Mouse (Mus musculus): Measurements from ENCODE around the gene Scarb1. TPM values are rescaled to one million over a fixed set of nuclear protein-coding genes. Genes with fewer than 3 reads are reported as not detected.

Scarb1 gene
- polyA plus RNA-seq, 1 experiment: 76.0 TPM

- Histone ChIP-seq H3K27ac (ENCODE audit: insufficient read depth, low read length) (no peak overlapping the region), H3K27me3 (ENCODE audit: control insufficient read depth, insufficient read depth, low read length) (no peaks in the 10 kb centered on the region), H3K4me1 (ENCODE audit: control insufficient read depth, insufficient read depth, insufficient read length) (no peaks in the 10 kb centered on the region), H3K36me3 (ENCODE audit: control insufficient read depth, insufficient read depth, low read length) (no peaks in the 10 kb centered on the region), H3K4me3 (ENCODE audit: extremely low read depth, insufficient read depth, insufficient read length) (no peak overlapping the region)
- 86% methylated on average over 7 of the region's 7 CpGs for WGBS
- TF ChIP-seq CTCF (IDR thresholded peaks at IDR 0.05; ENCODE audit: extremely low read depth, insufficient read depth, insufficient read length, insufficient replicate concordance): no peak
- TF ChIP-seq POLR2A (IDR thresholded peaks at IDR 0.05; ENCODE audit: low read depth, low read length): no peak
- no peak for DNase-seq (ENCODE audit: low read depth in 1 of 2, low spot score in 2 of 2)
These were observed 23.6 kb downstream of the Scarb1 start for GRCm38 (mm10) chr5:125317296-125317695.

GRCm38 (mm10) chr5:125316771-125317170, 24.1 kb downstream of the Scarb1 start:
- Histone ChIP-seq H3K4me1 (ENCODE audit: control insufficient read depth, insufficient read depth, insufficient read length) (no peaks in the 10 kb centered on the region), H3K27me3 (ENCODE audit: control insufficient read depth, insufficient read depth, low read length) (no peaks in the 10 kb centered on the region), H3K27ac (ENCODE audit: insufficient read depth, low read length) (no peak overlapping the region), H3K36me3 (ENCODE audit: control insufficient read depth, insufficient read depth, low read length) (no peaks in the 10 kb centered on the region), H3K4me3 (ENCODE audit: extremely low read depth, insufficient read depth, insufficient read length) (no peak overlapping the region)
- DNase-seq (ENCODE audit: low read depth in 1 of 2, low spot score in 2 of 2): no peak
- 24% methylated on average over 2 of the region's 2 CpGs for WGBS
- no peak for TF ChIP-seq POLR2A (IDR thresholded peaks at IDR 0.05; ENCODE audit: low read depth, low read length)
- TF ChIP-seq CTCF (IDR thresholded peaks at IDR 0.05; ENCODE audit: extremely low read depth, insufficient read depth, insufficient read length, insufficient replicate concordance): no peak

GRCm38 (mm10) chr5:125315110-125315509, 25.8 kb downstream of the Scarb1 start:
- Histone ChIP-seq H3K4me1 (ENCODE audit: control insufficient read depth, insufficient read depth, insufficient read length) (no peaks in the 10 kb centered on the region), H3K27ac (ENCODE audit: insufficient read depth, low read length) (no peak overlapping the region), H3K27me3 (ENCODE audit: control insufficient read depth, insufficient read depth, low read length) (no peaks in the 10 kb centered on the region), H3K4me3 (ENCODE audit: extremely low read depth, insufficient read depth, insufficient read length) (no peak overlapping the region), H3K36me3 (ENCODE audit: control insufficient read depth, insufficient read depth, low read length) (no peaks in the 10 kb centered on the region)
- WGBS: 74% methylated on average over 1 of the region's 1 CpGs
- TF ChIP-seq CTCF (IDR thresholded peaks at IDR 0.05; ENCODE audit: extremely low read depth, insufficient read depth, insufficient read length, insufficient replicate concordance) (no peak), POLR2A (IDR thresholded peaks at IDR 0.05; ENCODE audit: low read depth, low read length) (no peak)
- no peak for DNase-seq (ENCODE audit: low read depth in 1 of 2, low spot score in 2 of 2)

- 78% methylated on average over 11 of the region's 11 CpGs for WGBS
- no peaks in the 10 kb centered on the region for H3K36me3 ChIP-seq (ENCODE audit: control insufficient read depth, insufficient read depth, low read length)
- no peak overlapping the region for H3K27ac ChIP-seq (ENCODE audit: insufficient read depth, low read length)
These were observed 26.9 kb downstream of the Scarb1 start for GRCm38 (mm10) chr5:125313991-125314390.

GRCm38 (mm10) chr5:125312970-125313597, 27.8 kb downstream of the Scarb1 start:
- Histone ChIP-seq H3K36me3 (ENCODE audit: control insufficient read depth, insufficient read depth, low read length) (no peaks in the 10 kb centered on the region), H3K4me1 (ENCODE audit: control insufficient read depth, insufficient read depth, insufficient read length) (no peaks in the 10 kb centered on the region), H3K27ac (ENCODE audit: insufficient read depth, low read length) (no peak overlapping the region), H3K27me3 (ENCODE audit: control insufficient read depth, insufficient read depth, low read length) (no peaks in the 10 kb centered on the region), H3K4me3 (ENCODE audit: extremely low read depth, insufficient read depth, insufficient read length) (no peak overlapping the region)
- TF ChIP-seq POLR2A (IDR thresholded peaks at IDR 0.05; ENCODE audit: low read depth, low read length): no peak
- TF ChIP-seq CTCF (IDR thresholded peaks at IDR 0.05; ENCODE audit: extremely low read depth, insufficient read depth, insufficient read length, insufficient replicate concordance): no peak
- DNase-seq (ENCODE audit: low read depth in 1 of 2, low spot score in 2 of 2): no peak
- 84% methylated on average over 13 of the region's 13 CpGs for WGBS

More at GRCm38 (mm10) chr5:125313991-125314390, 26.9 kb downstream of the Scarb1 start:
- Histone ChIP-seq H3K27me3 (ENCODE audit: control insufficient read depth, insufficient read depth, low read length) (no peaks in the 10 kb centered on the region), H3K4me3 (ENCODE audit: extremely low read depth, insufficient read depth, insufficient read length) (no peak overlapping the region), H3K4me1 (ENCODE audit: control insufficient read depth, insufficient read depth, insufficient read length) (no peaks in the 10 kb centered on the region)
- no peak for DNase-seq (ENCODE audit: low read depth in 1 of 2, low spot score in 2 of 2)
- TF ChIP-seq POLR2A (IDR thresholded peaks at IDR 0.05; ENCODE audit: low read depth, low read length) (no peak), CTCF (IDR thresholded peaks at IDR 0.05; ENCODE audit: extremely low read depth, insufficient read depth, insufficient read length, insufficient replicate concordance) (no peak)

DNA sequence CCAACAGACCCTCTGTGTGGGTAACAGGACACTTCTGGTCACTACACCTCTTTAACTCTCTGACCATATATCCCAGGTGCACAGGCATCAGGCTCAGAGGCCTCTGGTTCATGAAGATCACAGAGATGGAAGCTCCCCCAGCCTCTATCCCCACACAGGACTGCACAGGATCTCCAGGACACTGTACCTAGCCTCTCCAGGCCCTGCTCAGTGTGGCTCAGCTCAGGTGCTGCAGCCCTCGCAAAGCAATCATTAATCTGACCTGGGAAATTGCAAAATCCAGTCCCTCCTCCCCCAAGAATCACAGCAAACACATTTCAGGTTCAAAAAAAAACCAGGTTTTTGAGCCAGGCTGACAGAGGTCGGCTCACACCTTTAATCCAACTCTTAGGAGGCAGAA, 29.9 kb downstream of the Scarb1 start:
- H3K4me3 ChIP-seq (ENCODE audit: extremely low read depth, insufficient read depth, insufficient read length): no peak overlapping the region
- no peaks in the 10 kb centered on the region for H3K36me3 ChIP-seq (ENCODE audit: control insufficient read depth, insufficient read depth, low read length)
- TF ChIP-seq POLR2A (IDR thresholded peaks at IDR 0.05; ENCODE audit: low read depth, low read length) (no peak), CTCF (IDR thresholded peaks at IDR 0.05; ENCODE audit: extremely low read depth, insufficient read depth, insufficient read length, insufficient replicate concordance) (no peak)
- H3K27ac ChIP-seq (ENCODE audit: insufficient read depth, low read length): no peak overlapping the region
- H3K4me1 ChIP-seq (ENCODE audit: control insufficient read depth, insufficient read depth, insufficient read length): peaks cover 2% of the 10 kb centered on the region; the same call in 1 of the 2 replicates
- DNase-seq (ENCODE audit: low read depth in 1 of 2, low spot score in 2 of 2): no peak
- no peaks in the 10 kb centered on the region for H3K27me3 ChIP-seq (ENCODE audit: control insufficient read depth, insufficient read depth, low read length)
- WGBS: 76% methylated on average over 2 of the region's 2 CpGs

DNA sequence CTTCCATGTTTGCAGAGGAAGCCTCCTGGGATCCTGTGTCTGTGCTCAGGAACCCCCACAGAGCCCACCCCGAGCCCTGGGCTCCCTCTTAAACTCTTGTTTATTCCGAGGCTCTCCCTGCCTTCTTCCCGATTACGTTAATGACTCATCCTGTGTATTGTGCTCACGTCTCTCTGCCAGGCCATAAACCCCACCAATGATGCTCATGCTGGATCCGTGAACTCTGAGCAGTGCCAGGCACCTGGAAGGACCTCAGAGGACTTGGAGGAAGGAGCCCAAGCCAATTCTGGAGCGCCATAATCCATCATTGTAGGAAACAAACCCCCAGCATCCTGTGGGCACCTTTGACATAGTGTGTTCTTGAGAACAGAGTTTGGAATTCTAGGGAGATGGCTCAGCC, 31.7 kb downstream of the Scarb1 start:
- peaks cover 2% of the 10 kb centered on the region; the same call in 1 of the 2 replicates for H3K4me1 ChIP-seq (ENCODE audit: control insufficient read depth, insufficient read depth, insufficient read length)
- no peak for DNase-seq (ENCODE audit: low read depth in 1 of 2, low spot score in 2 of 2)
- H3K4me3 ChIP-seq (ENCODE audit: extremely low read depth, insufficient read depth, insufficient read length): no peak overlapping the region
- no peak overlapping the region for H3K27ac ChIP-seq (ENCODE audit: insufficient read depth, low read length)
- H3K27me3 ChIP-seq (ENCODE audit: control insufficient read depth, insufficient read depth, low read length): no peaks in the 10 kb centered on the region
- TF ChIP-seq CTCF (IDR thresholded peaks at IDR 0.05; ENCODE audit: extremely low read depth, insufficient read depth, insufficient read length, insufficient replicate concordance): no peak
- TF ChIP-seq POLR2A (IDR thresholded peaks at IDR 0.05; ENCODE audit: low read depth, low read length): no peak
- no peaks in the 10 kb centered on the region for H3K36me3 ChIP-seq (ENCODE audit: control insufficient read depth, insufficient read depth, low read length)
- 90% methylated on average over 7 of the region's 7 CpGs for WGBS

Measured in spleen, adult 2 months (tissue).